Mouse (Mus musculus): Measurements from ENCODE around the gene Alg13. TPM values are rescaled to one million over a fixed set of nuclear protein-coding genes. Genes with fewer than 3 reads are reported as not detected.

Gene Alg13
- 9.9 and 10.0 TPM in 2 replicates for polyA plus RNA-seq (2015; fragmentation: Nextera tagmentation; extraction: Ambion mirVana)

DNA sequence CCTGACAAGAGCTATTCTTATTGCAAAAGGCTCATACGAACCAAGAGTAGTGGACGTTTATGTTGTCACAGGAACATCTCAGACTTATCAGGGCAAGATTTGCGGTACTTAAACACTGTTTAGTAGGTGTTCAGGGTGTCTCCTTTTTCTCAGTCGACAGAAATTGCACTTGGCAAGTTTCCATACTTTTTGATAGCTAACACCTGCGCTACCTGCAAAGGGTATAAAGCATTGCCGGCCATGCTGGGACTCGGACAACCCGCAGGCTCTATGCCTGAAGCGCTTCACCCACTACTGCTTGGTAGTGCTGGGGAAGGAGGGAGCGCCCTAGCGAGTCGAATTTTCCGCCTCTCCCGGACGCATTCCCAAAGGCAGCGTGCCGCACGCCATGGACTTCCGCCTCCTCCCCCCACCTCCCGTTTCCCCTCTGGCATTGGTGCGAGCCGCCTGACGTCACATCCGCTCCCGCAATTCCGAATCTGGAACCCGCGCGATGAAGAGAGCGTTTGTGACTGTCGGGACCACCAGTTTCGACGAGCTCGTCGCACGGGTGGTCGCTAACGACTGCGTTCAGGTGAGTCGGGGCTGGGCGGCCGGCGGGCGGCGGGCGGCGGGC, at the start of gene Alg13:
Gene Alg13, plus strand, starts transcription at position 257 of the 616 bp plus-strand sequence.
- Histone ChIP-seq H3K4me1 (0 out of 2 replicates have a peak, but pooled peaks cover 2% of the 10 kb centered on the region), H3K4me3 (peak within 1 kb of the TSS; percentile 72), H3K36me3 (no peaks in the 10 kb centered on the region), H3K27ac (replicated peaks) (peak within 1 kb of the TSS; percentile 73), H3K9me3 (no peaks in the 10 kb centered on the region), H3K9ac (peak within 1 kb of the TSS; percentile 86), H3K27me3 (replicated peaks) (no peaks in the 10 kb centered on the region), H3K4me2 (peak within 1 kb of the TSS; percentile 82)
- ATAC-seq (ENCODE audit: extremely low read depth, insufficient number of reproducible peaks, low FRiP score, low TSS enrichment): peak; percentile 77; the same call in 1 of the 2 replicates
- WGBS: 13% methylated on average over 45 of the region's 47 CpGs

DNA sequence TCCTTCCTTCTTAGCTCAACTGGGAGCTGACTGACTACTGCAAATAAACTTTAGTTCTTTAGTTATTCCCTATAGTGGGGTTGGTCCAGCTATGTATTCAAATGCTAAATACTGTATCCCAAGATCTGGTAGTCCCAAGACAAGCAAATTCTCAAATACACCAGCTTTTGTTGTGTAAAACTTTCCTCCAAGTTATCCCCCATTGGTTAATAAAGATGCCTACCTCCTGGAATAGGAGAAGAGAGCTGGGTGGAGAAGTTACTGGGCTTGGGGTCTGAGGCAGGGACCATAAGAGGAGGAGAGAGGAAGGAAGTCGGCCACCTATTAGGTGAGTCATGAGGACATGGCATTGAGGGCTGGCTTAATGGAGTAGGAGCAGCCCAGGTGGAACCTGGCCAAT, 49.0 kb upstream of the Alg13 start:
- no peak overlapping the region for H3K4me2 ChIP-seq
- H3K4me3 ChIP-seq: no peak overlapping the region
- no peak for ATAC-seq (ENCODE audit: extremely low read depth, insufficient number of reproducible peaks, low FRiP score, low TSS enrichment)
- no peaks in the 10 kb centered on the region for H3K9me3 ChIP-seq
- H3K27me3 ChIP-seq (replicated peaks): no peaks in the 10 kb centered on the region
- WGBS: 56% methylated on average over 1 of the region's 1 CpGs
- H3K4me1 ChIP-seq: no peaks in the 10 kb centered on the region
- no peak overlapping the region for H3K27ac ChIP-seq (replicated peaks)
- no peak overlapping the region for H3K9ac ChIP-seq
- no peaks in the 10 kb centered on the region for H3K36me3 ChIP-seq

- Histone ChIP-seq H3K9ac (no peak overlapping the region), H3K36me3 (no peaks in the 10 kb centered on the region), H3K4me2 (no peak overlapping the region), H3K27ac (replicated peaks) (no peak overlapping the region), H3K27me3 (replicated peaks) (no peaks in the 10 kb centered on the region), H3K9me3 (0 out of 2 replicates have a peak, but pooled peaks cover 3% of the 10 kb centered on the region), H3K4me1 (no peaks in the 10 kb centered on the region), H3K4me3 (no peak overlapping the region)
- 73% methylated on average over 2 of the region's 2 CpGs for WGBS
- ATAC-seq (ENCODE audit: extremely low read depth, insufficient number of reproducible peaks, low FRiP score, low TSS enrichment): no peak
Observed at GRCm38 (mm10) chrX:144301476-144301875, 16.1 kb upstream of the Alg13 start.

DNA sequence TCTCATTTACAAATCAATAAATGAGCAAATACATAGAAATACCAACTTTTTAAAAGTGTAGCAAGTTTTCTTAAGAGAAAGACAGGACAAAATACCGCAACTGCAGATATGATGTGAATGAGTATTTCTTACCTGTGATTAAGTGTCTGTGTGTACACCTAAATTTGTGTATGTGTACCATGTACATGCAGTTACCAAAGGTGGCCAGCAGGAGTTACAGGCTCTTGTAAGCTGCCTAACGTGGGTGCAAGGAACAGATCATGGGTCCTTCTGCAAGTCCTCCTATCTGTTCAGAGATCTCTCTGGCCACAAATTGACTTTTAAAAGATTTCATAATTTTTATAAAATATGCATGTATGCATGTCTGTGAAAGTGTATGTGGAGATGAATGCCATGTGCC, 11.9 kb upstream of the Alg13 start:
- Histone ChIP-seq H3K27ac (replicated peaks) (no peak overlapping the region), H3K36me3 (no peaks in the 10 kb centered on the region), H3K4me3 (no peak overlapping the region), H3K9me3 (0 out of 2 replicates have a peak, but pooled peaks cover 3% of the 10 kb centered on the region), H3K9ac (no peak overlapping the region), H3K27me3 (replicated peaks) (no peaks in the 10 kb centered on the region), H3K4me2 (no peak overlapping the region), H3K4me1 (no peaks in the 10 kb centered on the region)
- WGBS: 90% methylated on average over 2 of the region's 2 CpGs
- ATAC-seq (ENCODE audit: extremely low read depth, insufficient number of reproducible peaks, low FRiP score, low TSS enrichment): no peak

DNA sequence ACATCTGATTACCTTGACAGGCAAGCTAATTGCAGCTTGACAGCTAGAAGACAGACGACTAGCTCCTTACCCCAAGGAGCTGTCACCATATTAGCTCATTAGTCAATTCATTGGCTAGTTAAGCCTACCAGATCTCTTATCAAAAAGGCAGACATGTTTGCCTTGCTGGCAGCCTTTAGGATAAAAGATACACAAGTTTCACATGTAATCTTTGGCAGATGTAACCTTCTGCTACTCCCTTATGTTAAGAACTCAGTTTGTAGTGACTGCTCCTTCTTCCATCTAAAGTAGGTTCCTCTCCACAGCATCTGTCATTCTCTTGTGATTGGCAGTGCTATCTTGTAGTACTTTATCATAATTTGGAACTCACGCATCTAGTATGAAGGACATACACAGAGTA, 3.6 kb upstream of the Alg13 start:
- Histone ChIP-seq H3K36me3 (no peaks in the 10 kb centered on the region), H3K9me3 (no peaks in the 10 kb centered on the region), H3K4me3 (no peak overlapping the region), H3K27ac (replicated peaks) (no peak overlapping the region), H3K9ac (no peak overlapping the region), H3K4me1 (no peaks in the 10 kb centered on the region), H3K4me2 (no peak overlapping the region), H3K27me3 (replicated peaks) (no peaks in the 10 kb centered on the region)
- no peak for ATAC-seq (ENCODE audit: extremely low read depth, insufficient number of reproducible peaks, low FRiP score, low TSS enrichment)
- WGBS: 57% methylated on average over 2 of the region's 2 CpGs

- ATAC-seq (ENCODE audit: extremely low read depth, insufficient number of reproducible peaks, low FRiP score, low TSS enrichment): no peak
- H3K4me2 ChIP-seq: no peak overlapping the region
- no peak overlapping the region for H3K9ac ChIP-seq
- 0 out of 2 replicates have a peak, but pooled peaks cover 2% of the 10 kb centered on the region for H3K4me1 ChIP-seq
- no peak overlapping the region for H3K4me3 ChIP-seq
- WGBS: 19% methylated on average over 5 of the region's 5 CpGs
- H3K36me3 ChIP-seq: no peaks in the 10 kb centered on the region
- H3K27ac ChIP-seq (replicated peaks): no peak overlapping the region
- H3K27me3 ChIP-seq (replicated peaks): no peaks in the 10 kb centered on the region
- no peaks in the 10 kb centered on the region for H3K9me3 ChIP-seq
Observed at GRCm38 (mm10) chrX:144315028-144315427, 2.6 kb upstream of the Alg13 start.

DNA sequence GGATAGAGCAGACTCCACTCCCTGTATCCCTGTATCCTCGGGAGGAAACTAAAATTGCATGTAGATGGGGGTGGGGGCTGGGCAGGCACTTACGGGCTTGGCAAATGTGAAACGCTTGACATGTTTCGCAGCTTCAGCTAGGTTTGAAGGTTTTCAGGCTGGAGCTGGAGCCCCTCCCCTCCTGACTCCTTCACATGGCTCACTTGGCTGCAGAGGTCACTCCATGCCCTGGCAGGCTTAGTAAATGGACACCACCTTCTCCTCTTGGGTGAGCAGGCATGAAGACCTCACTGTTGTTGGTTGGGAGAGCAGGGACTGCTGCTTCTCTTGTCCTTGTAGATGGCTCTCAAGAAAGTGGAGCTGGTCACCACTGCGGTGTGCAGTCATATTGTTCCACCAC, 1.6 kb upstream of the Alg13 start:
- Histone ChIP-seq H3K4me2 (no peak overlapping the region), H3K27ac (replicated peaks) (no peak overlapping the region), H3K9me3 (no peaks in the 10 kb centered on the region), H3K27me3 (replicated peaks) (no peaks in the 10 kb centered on the region), H3K4me1 (0 out of 2 replicates have a peak, but pooled peaks cover 2% of the 10 kb centered on the region), H3K36me3 (no peaks in the 10 kb centered on the region), H3K9ac (no peak overlapping the region), H3K4me3 (no peak overlapping the region)
- no peak for ATAC-seq (ENCODE audit: extremely low read depth, insufficient number of reproducible peaks, low FRiP score, low TSS enrichment)
- WGBS: 44% methylated on average over 5 of the region's 5 CpGs

GRCm38 (mm10) chrX:144318164-144318979, 768 bp downstream of the Alg13 start:
- 0 out of 2 replicates have a peak, but pooled peaks cover 2% of the 10 kb centered on the region for H3K4me1 ChIP-seq
- H3K4me3 ChIP-seq: peak overlapping the region; percentile 72
- peak overlapping the region; percentile 86 for H3K9ac ChIP-seq
- H3K27ac ChIP-seq (replicated peaks): peak overlapping the region; percentile 73
- 16% methylated on average over 36 of the region's 53 CpGs for WGBS
- no peaks in the 10 kb centered on the region for H3K27me3 ChIP-seq (replicated peaks)
- H3K9me3 ChIP-seq: no peaks in the 10 kb centered on the region
- peak; percentile 25; the same call in 1 of the 2 replicates for ATAC-seq (ENCODE audit: extremely low read depth, insufficient number of reproducible peaks, low FRiP score, low TSS enrichment)
- H3K4me2 ChIP-seq: peak overlapping the region; percentile 82
- H3K36me3 ChIP-seq: no peaks in the 10 kb centered on the region

- H3K9ac ChIP-seq: no peak overlapping the region
- H3K4me1 ChIP-seq: 0 out of 2 replicates have a peak, but pooled peaks cover 2% of the 10 kb centered on the region
- peak overlapping the region; percentile 72 for H3K4me3 ChIP-seq
- no peaks in the 10 kb centered on the region for H3K36me3 ChIP-seq
- 34% methylated on average over 9 of the region's 9 CpGs for WGBS
- H3K27ac ChIP-seq (replicated peaks): no peak overlapping the region
- H3K4me2 ChIP-seq: peak overlapping the region; percentile 82
- ATAC-seq (ENCODE audit: extremely low read depth, insufficient number of reproducible peaks, low FRiP score, low TSS enrichment): no peak
- no peaks in the 10 kb centered on the region for H3K9me3 ChIP-seq
- H3K27me3 ChIP-seq (replicated peaks): no peaks in the 10 kb centered on the region
Observed at GRCm38 (mm10) chrX:144319366-144319765, 1.8 kb downstream of the Alg13 start.

- no peaks in the 10 kb centered on the region for H3K4me1 ChIP-seq
- H3K27ac ChIP-seq (replicated peaks): no peak overlapping the region
- no peak overlapping the region for H3K4me3 ChIP-seq
- H3K9me3 ChIP-seq: no peaks in the 10 kb centered on the region
- no peak overlapping the region for H3K4me2 ChIP-seq
- peaks cover 5% of the 10 kb centered on the region for H3K36me3 ChIP-seq
- H3K9ac ChIP-seq: no peak overlapping the region
- no peaks in the 10 kb centered on the region for H3K27me3 ChIP-seq (replicated peaks)
- no peak for ATAC-seq (ENCODE audit: extremely low read depth, insufficient number of reproducible peaks, low FRiP score, low TSS enrichment)
Observed at GRCm38 (mm10) chrX:144325375-144325774, 7.8 kb downstream of the Alg13 start.

- ATAC-seq (ENCODE audit: extremely low read depth, insufficient number of reproducible peaks, low FRiP score, low TSS enrichment): no peak
- H3K9me3 ChIP-seq: no peaks in the 10 kb centered on the region
- WGBS: 65% methylated on average over 8 of the region's 8 CpGs
Observed at GRCm38 (mm10) chrX:144335332-144336015, 17.9 kb downstream of the Alg13 start.

More at GRCm38 (mm10) chrX:144335332-144336015, 17.9 kb downstream of the Alg13 start:
- Histone ChIP-seq H3K4me3 (no peak overlapping the region), H3K4me2 (no peak overlapping the region), H3K27me3 (replicated peaks) (no peaks in the 10 kb centered on the region), H3K27ac (replicated peaks) (no peak overlapping the region), H3K36me3 (0 out of 2 replicates have a peak, but pooled peaks cover 2% of the 10 kb centered on the region), H3K4me1 (no peaks in the 10 kb centered on the region), H3K9ac (no peak overlapping the region)
